Mouse (Mus musculus) olfactory bulb, adult 2 months (tissue): ENCODE results near the gene Nek9. TPM values are rescaled to one million over a fixed set of nuclear protein-coding genes. Genes with fewer than 3 reads are reported as not detected.

Experiments used
- H3K27ac ChIP-seq: fragments of 200-500 bp; 2 replicates; pipeline ENCODE4 v1.5.1; 2012; ENCODE audit warnings: low read depth, low read length; ENCODE audit not compliant: insufficient read depth
- H3K4me1 ChIP-seq: fragments of 200-500 bp; 2 replicates; pipeline ENCODE4 v1.6.1; 2012; ENCODE audit warnings: low read length; ENCODE audit not compliant: control insufficient read depth, insufficient read depth
- H3K4me3 ChIP-seq: fragments of 200-500 bp; 2 replicates; pipeline ENCODE4 v1.5.1; 2012; ENCODE audit warnings: mild to moderate bottlenecking, low read depth, low read length, moderate library complexity; ENCODE audit not compliant: insufficient read depth
- CTCF ChIP-seq: fragments of 200-500 bp; IDR thresholded peaks from 2 replicates; pipeline ENCODE4 v1.5.1; 2012; ENCODE audit warnings: low read depth, mild to moderate bottlenecking, low read length, moderate library complexity; ENCODE audit not compliant: insufficient read depth
- POLR2A ChIP-seq: fragments of 200-500 bp; IDR thresholded peaks from 2 replicates; pipeline ENCODE4 v1.6.1; 2012; ENCODE audit warnings: mild to moderate bottlenecking, low read depth, low read length, moderate library complexity; ENCODE audit not compliant: insufficient read depth
- WGBS: fragments of 180-500 bp; shearing (Covaris S2); methylation state at CpG from one replicate; pipeline ENCODE4 v1.1.7; 2018; 5-methylcytosine and 5-hydroxymethylcytosine counted together
- polyA plus RNA-seq: library from polyadenylated mRNA; stranded (reverse); fragments of >200 nt; gene quantifications from 2 replicates; pipeline ENCODE4 v1.2.4, GENCODE M21; 2012; ENCODE audit warnings: low replicate concordance; ENCODE audit not compliant: missing spikeins, insufficient read depth, insufficient read length

The Nek9 gene
- polyA plus RNA-seq, 1 experiment = not detected

GRCm38 (mm10) chr12:85264531-85264930 is 74.6 kb downstream of the Nek9 start:
- WGBS = 61% methylated on average over 8 of the region's 8 CpGs

DNA sequence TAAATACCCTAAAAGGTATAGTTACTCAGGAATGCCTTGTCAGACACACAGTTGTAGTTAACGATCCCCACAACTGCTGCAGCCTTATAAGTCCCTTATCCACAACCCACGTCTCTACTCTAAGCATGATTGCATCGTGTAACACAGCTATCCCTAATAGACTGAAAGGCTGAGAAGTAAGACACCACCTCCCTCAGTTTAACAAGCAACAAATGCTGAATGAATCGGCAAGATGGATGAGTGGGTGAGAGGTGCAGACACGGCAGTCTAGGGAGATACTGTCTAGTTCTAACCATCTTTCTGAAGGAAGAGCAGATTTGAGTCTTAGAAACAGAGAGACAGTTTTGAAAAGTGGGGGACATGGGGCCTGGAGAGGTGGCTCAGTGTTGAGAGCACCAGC is 76.0 kb downstream of the Nek9 start:
- peaks cover 3% of the 10 kb centered on the region for H3K4me1 ChIP-seq
- H3K27ac ChIP-seq = no peak overlapping the region
- 52% methylated on average over 5 of the region's 5 CpGs for WGBS
- no peak overlapping the region for H3K4me3 ChIP-seq
- TF ChIP-seq POLR2A (no peak), CTCF (no peak)

More at GRCm38 (mm10) chr12:85264531-85264930, 74.6 kb downstream of the Nek9 start:
- Histone ChIP-seq H3K4me3 (no peak overlapping the region), H3K4me1 (peaks cover 3% of the 10 kb centered on the region), H3K27ac (no peak overlapping the region)
- TF ChIP-seq POLR2A = no peak
- TF ChIP-seq CTCF = no peak

GRCm38 (mm10) chr12:85262489-85262888 is 76.7 kb downstream of the Nek9 start:
- peaks cover 3% of the 10 kb centered on the region for H3K4me1 ChIP-seq
- WGBS = 23% methylated on average over 10 of the region's 10 CpGs
- TF ChIP-seq CTCF = no peak
- TF ChIP-seq POLR2A = no peak
- H3K4me3 ChIP-seq = no peak overlapping the region
- no peak overlapping the region for H3K27ac ChIP-seq

GRCm38 (mm10) chr12:85257008-85257639 is 82.0 kb downstream of the Nek9 start:
- WGBS = 87% methylated on average over 7 of the region's 7 CpGs
- H3K27ac ChIP-seq = no peak overlapping the region
- no peak overlapping the region for H3K4me3 ChIP-seq
- no peak for TF ChIP-seq CTCF
- no peak for TF ChIP-seq POLR2A
- H3K4me1 ChIP-seq = no peaks in the 10 kb centered on the region

GRCm38 (mm10) chr12:85256074-85256751 is 82.9 kb downstream of the Nek9 start:
- TF ChIP-seq POLR2A (no peak), CTCF (no peak)
- 81% methylated on average over 7 of the region's 7 CpGs for WGBS
- no peak overlapping the region for H3K27ac ChIP-seq
- H3K4me1 ChIP-seq = no peaks in the 10 kb centered on the region
- no peak overlapping the region for H3K4me3 ChIP-seq

GRCm38 (mm10) chr12:85252083-85252482 is 87.1 kb downstream of the Nek9 start:
- Histone ChIP-seq H3K4me3 (no peak overlapping the region), H3K27ac (no peak overlapping the region), H3K4me1 (no peaks in the 10 kb centered on the region)
- 88% methylated on average over 3 of the region's 3 CpGs for WGBS
- TF ChIP-seq CTCF (no peak), POLR2A (no peak)

Other genes with a start within 250 kb of the Nek9 start
- not detected in 2 replicates for gene Prox2, start 228.6 kb downstream of the Nek9 start, polyA plus RNA-seq
- gene Dlst, start 228.5 kb downstream of the Nek9 start, polyA plus RNA-seq = not detected in 2 replicates
- gene Rps6kl1, start 188.1 kb downstream of the Nek9 start, polyA plus RNA-seq = not detected in 2 replicates
- gene Pgf, start 161.6 kb downstream of the Nek9 start, polyA plus RNA-seq = not detected in 2 replicates
- gene Eif2b2, start 119.9 kb downstream of the Nek9 start, polyA plus RNA-seq = not detected in 2 replicates
- gene Mlh3, start 68.8 kb downstream of the Nek9 start, polyA plus RNA-seq = not detected in 2 replicates
- gene Acyp1, start 50.9 kb downstream of the Nek9 start, polyA plus RNA-seq = not detected in 2 replicates
- gene Zc2hc1c, start 50.8 kb downstream of the Nek9 start, polyA plus RNA-seq = not detected in 2 replicates
- not detected in 2 replicates for gene Tmed10, start 35.5 kb upstream of the Nek9 start, polyA plus RNA-seq
- gene Fos, start 134.5 kb upstream of the Nek9 start, polyA plus RNA-seq = not detected in 2 replicates